Mouse (Mus musculus): ENCODE data around the gene Sema4b.

DNA sequence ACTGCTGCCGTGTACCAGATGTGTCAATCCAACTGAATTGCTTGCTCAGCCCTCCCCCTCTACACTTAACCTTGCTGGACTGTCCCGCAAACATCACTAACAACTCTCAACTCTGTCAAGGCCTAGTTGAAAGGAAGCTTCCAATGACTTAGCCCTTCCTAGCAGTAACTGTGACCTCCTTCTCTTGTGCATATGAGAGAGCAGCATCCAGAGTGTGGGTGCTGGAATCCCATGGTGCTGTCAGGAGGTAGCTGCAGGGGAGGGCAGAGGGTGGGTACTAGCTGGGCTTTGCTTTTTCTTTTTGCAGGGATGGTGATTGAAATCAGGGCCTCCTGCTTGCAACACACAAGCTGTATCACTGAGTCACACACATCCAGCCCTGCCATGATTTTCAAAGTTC, 86.8 kb downstream of the Sema4b start:
- TF ChIP-seq POLR2A (IDR thresholded peaks at IDR 0.05; ENCODE audit: borderline replicate concordance, extremely low read depth, low read depth, low read length): no peak
- TF ChIP-seq CTCF (IDR thresholded peaks at IDR 0.05; ENCODE audit: insufficient read depth, low read length): no peak
